Mouse (Mus musculus) liver, postnatal 0 days (tissue): ENCODE data around the gene Rapgef6.

ENCODE experiments used
- CTCF ChIP-seq: sonication (generic); IDR thresholded peaks from 2 replicates; pipeline ENCODE4 v1.5.1; 2016; ENCODE audit warnings: antibody characterized with exemption, low read depth
- EP300 ChIP-seq: IDR thresholded peaks from 2 replicates; pipeline ENCODE4 v1.6.1; 2016; ENCODE audit warnings: antibody characterized with exemption, low read depth, mild to moderate bottlenecking

- TF ChIP-seq EP300 (peak; percentile 38; the same call in 1 of the 2 replicates), CTCF (no peak)
Measured at GRCm38 (mm10) chr11:54522529-54523430, at the start of gene Rapgef6.
